Mouse (Mus musculus): ENCODE results near the gene Tgfb1i1.

DNA sequence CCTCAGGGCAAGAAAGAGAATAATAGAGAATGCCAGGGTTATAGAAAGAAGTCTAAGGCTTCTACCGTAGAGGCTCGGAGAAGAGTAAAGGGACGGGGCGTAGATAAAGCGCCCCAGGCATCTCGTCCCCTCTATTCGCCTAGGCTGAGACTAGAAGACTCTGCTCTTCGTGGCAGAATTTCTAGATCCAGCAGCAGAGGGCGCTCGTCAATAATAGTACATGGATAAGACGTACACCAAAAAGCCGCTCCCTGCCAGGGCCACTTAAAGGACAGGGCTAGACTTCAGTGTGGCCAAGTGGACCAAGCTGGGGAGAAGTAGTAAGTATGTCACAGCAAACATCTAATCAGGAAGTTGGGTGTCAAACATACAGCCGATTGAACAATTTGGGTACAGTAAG, 831 bp downstream of the Tgfb1i1 start:
- TF ChIP-seq ZC3H11A (IDR thresholded peaks at IDR 0.05; ENCODE audit: borderline replicate concordance, low read depth, low read length) (peak; percentile 31; the same call in 1 of the 2 replicates), HCFC1 (IDR thresholded peaks at IDR 0.05; ENCODE audit: borderline replicate concordance, insufficient read depth, low read length) (no peak), MAFK (IDR thresholded peaks at IDR 0.05; ENCODE audit: insufficient read depth, low read depth, low read length) (no peak)

All from ES-E14 (cell line).